Mouse (Mus musculus) cerebellum, adult 11-12 months (tissue): Measurements from ENCODE around the gene Defa20.
"Not testable (repeated sequence)": the region's sequence is repeated elsewhere in the genome, so short reads cannot be mapped to it uniquely, and the experiment has no call there.

Experiments
- DNase-seq: peaks from one replicate; pipeline ENCODE4 v3.0.0; 2022

The Defa20 gene

DNA sequence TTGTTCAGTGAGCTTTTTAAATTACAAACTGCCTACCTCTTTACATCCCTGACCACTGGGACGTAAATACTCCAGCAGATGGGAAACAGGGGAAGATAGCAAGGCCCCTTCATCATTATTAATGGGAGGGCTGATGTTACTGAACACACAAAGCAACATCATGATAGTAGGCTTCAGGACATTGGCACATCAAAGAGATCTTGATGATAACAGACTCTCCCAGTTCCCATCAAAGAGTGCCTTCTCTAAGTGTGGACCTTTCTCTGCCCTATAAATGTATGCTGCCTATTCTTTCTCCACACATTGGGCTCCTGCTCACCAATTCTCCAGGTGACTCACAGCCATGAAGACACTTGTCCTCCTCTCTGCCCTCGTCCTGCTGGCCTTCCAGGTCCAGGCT, at the start of gene Defa20:
TSS of gene Defa20 (plus strand) at position 301 of the 400 bp plus-strand sequence.
- not testable (repeated sequence) for DNase-seq

DNA sequence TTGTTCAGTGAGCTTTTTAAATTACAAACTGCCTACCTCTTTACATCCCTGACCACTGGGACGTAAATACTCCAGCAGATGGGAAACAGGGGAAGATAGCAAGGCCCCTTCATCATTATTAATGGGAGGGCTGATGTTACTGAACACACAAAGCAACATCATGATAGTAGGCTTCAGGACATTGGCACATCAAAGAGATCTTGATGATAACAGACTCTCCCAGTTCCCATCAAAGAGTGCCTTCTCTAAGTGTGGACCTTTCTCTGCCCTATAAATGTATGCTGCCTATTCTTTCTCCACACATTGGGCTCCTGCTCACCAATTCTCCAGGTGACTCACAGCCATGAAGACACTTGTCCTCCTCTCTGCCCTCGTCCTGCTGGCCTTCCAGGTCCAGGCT, 19.7 kb downstream of the Defa20 start, which contains the start of gene Defa32:
TSS of gene Defa32 (plus strand) at position 301 of the 400 bp plus-strand sequence.
- DNase-seq: not testable (repeated sequence)
